Mouse (Mus musculus) v-Abl transformed pro-B cells (cell line): Measurements from ENCODE around the gene Ugt1a5.
"Not testable (repeated sequence)": the region's sequence is repeated elsewhere in the genome, so short reads cannot be mapped to it uniquely, and the experiment has no call there.

Experiments
- in situ Hi-C, 2 experiments: fragments of 400-800 bp; cut with MboI; formaldehyde crosslinking; loops; one replicate each; pipeline ENCODE4 v1.15.1; 2025; ENCODE audit not compliant: unreplicated experiment in 2 of 2

The Ugt1a5 gene

DNA sequence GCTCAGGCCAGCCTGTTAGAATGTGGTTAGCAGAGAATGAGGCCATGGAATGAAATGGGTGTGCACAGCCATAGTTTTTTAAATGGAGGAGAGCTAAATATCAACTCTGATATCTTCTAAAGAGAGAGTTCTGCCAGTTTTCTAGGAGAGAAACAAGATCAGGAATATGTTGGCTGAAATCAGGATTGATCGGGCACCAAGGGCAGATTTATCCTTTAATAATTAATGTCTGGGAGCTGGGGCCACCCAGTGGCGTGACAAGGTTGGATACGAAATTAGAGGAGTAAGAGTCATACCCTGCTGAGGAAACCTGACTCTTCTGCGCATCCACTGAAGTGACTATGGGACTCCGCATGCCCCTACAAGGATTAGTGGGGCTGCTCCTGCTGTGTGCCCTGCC is at the start of gene Ugt1a5:
Ugt1a5 (plus strand) TSS at position 302 of the 400 bp plus-strand sequence.
- in situ Hi-C loops, result no loop called here

GRCm38 (mm10) chr1:88120550-88120949 is 45.3 kb upstream of the Ugt1a5 start:
- in situ Hi-C loops, result loop anchor here in 1 of 2 experiments (25.0 kb wide), 2 partner anchors 358 to 658 kb away; partner anchors contain the start of genes Atg16l1 and Snorc

GRCm38 (mm10) chr1:88121521-88121920 is 44.3 kb upstream of the Ugt1a5 start:
- in situ Hi-C loops, result loop anchor here in 1 of 2 experiments (25.0 kb wide), 2 partner anchors 359 to 659 kb away; partner anchors contain the start of genes Atg16l1 and Snorc

- in situ Hi-C loops, result loop anchor here in 1 of 2 experiments (25.0 kb wide), 2 partner anchors 364 to 689 kb away; partner anchors contain the start of gene Atg16l1
Observed at GRCm38 (mm10) chr1:88125827-88126360, 39.9 kb upstream of the Ugt1a5 start.

DNA sequence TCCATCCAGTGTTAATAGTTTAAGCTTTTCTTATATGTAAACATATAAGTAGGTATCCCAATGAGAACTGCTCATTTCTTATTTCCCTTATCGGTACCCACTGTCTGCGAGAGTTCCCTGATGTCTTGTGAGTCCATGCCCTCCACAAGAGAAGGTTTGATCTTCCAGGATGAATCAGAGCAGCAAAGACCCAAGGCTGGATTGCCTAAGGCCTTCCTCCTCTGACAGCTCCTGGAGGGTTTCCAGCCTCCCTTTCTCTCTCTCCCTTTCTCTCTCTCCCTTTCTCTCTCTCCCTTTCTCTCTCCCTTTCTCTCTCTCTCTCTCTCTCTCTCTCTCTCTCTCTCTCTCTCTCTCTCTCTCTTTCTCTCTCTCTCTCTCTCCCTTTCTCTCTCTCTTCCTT is 36.7 kb upstream of the Ugt1a5 start:
- in situ Hi-C loops, result loop anchor here in 1 of 2 experiments (25.0 kb wide), 2 partner anchors 367 to 692 kb away; partner anchors contain the start of gene Atg16l1

GRCm38 (mm10) chr1:88130223-88130622 is 35.6 kb upstream of the Ugt1a5 start:
- in situ Hi-C loops, result loop anchor here in 1 of 2 experiments (25.0 kb wide), 2 partner anchors 368 to 693 kb away; partner anchors contain the start of gene Atg16l1

GRCm38 (mm10) chr1:88133908-88134456 is 31.8 kb upstream of the Ugt1a5 start:
- in situ Hi-C loops, result loop anchor here in 1 of 2 experiments (25.0 kb wide), 2 partner anchors 372 to 697 kb away; partner anchors contain the start of gene Atg16l1

DNA sequence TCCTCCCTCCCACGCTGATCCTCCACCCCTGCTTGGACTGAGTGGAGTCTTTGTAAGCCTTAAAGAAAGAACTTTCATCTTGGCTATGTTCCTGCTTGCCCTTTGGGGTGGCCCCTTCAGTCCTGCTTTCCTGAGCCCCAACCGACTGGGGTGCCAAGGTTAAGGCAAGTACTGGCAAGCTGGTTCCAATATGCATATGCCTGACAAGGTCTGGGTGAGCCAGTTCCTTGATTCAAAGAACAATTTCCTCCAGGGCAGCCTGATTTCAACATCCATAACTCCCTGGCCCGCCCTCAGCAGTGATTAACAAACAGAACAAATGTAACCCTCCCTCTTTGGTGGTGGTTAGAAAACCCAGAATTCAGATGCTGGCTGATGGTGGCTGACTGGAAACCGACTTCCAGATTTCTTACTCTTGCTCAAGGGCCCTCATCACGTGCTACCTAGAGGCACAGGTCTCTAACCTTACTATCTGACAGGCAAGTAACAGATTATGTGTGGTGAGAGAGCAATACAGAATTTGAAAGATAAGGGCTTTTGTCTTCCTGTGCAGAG is 31.3 kb upstream of the Ugt1a5 start, which contains the start of gene Ugt1a6a:
Ugt1a6a (plus strand) TSS at position 353 of the 555 bp plus-strand sequence.
- in situ Hi-C loops, result loop anchor here in 1 of 2 experiments (25.0 kb wide), 2 partner anchors 372 to 697 kb away; partner anchors contain the start of gene Atg16l1

GRCm38 (mm10) chr1:88135229-88135904 is 30.4 kb upstream of the Ugt1a5 start:
- in situ Hi-C loops, result loop anchor here in 1 of 2 experiments (25.0 kb wide), 2 partner anchors 373 to 698 kb away; partner anchors contain the start of gene Atg16l1

DNA sequence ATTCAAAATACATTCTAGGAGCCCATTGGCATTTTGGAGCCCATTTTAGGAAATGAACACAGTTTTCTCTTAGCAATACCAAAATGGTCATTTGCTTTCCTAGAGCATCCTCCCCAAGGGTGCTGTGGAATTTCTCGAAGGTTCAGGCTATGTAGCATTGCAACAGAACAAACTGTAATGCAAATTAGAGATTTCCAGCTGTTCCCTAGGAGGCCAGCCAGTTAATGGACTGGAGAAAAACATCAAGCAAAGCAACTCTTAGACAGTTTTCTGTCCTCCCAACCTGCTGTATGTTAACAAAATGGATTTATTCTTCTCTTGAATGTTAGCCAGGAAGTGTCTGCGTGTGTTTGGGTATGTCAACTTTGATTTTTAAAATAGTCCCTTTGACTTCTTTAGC is 29.2 kb upstream of the Ugt1a5 start:
- in situ Hi-C loops, result loop anchor here in 1 of 2 experiments (25.0 kb wide), 2 partner anchors 374 to 699 kb away; partner anchors contain the start of gene Atg16l1

GRCm38 (mm10) chr1:88137264-88137663 is 28.5 kb upstream of the Ugt1a5 start:
- in situ Hi-C loops, result loop anchor here in 1 of 2 experiments (25.0 kb wide), 2 partner anchors 375 to 700 kb away; partner anchors contain the start of gene Atg16l1

GRCm38 (mm10) chr1:88138145-88138544 is 27.7 kb upstream of the Ugt1a5 start:
- in situ Hi-C loops, result loop anchor here in 1 of 2 experiments (25.0 kb wide), 2 partner anchors 376 to 701 kb away; partner anchors contain the start of gene Atg16l1

GRCm38 (mm10) chr1:88140492-88140891 is 25.3 kb upstream of the Ugt1a5 start:
- in situ Hi-C loops, result loop anchor here in 1 of 2 experiments (10.0 to 25.0 kb wide), 3 partner anchors 144 to 703 kb away; partner anchors contain the start of gene Atg16l1

GRCm38 (mm10) chr1:88143966-88144675 is 21.7 kb upstream of the Ugt1a5 start:
- in situ Hi-C loops, result loop anchor here in 1 of 2 experiments (10.0 to 25.0 kb wide), 3 partner anchors 141 to 707 kb away; partner anchors contain the start of gene Atg16l1

DNA sequence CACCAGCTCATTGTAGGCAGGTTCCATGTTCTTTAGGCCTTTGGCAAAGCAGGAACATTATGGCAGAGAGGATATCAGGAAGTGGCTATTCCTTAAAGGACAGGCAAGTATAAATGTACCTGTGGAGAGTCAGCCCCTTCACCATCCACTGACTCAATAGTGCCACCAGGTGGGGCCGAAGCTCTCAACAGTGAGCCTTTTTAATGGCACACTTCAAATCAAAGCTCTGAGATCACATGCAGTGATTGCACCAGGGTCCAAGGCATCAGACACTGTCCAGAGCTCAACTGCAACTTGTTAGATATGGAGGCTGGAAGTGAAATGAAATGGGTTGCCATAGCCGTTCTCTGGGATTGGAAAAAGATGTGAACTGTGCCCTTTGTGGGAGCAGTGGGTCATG is 20.5 kb upstream of the Ugt1a5 start:
- in situ Hi-C loops, result loop anchor here in 1 of 2 experiments (10.0 to 25.0 kb wide), 3 partner anchors 140 to 708 kb away; partner anchors contain the start of gene Atg16l1

GRCm38 (mm10) chr1:88150133-88150532 is 15.7 kb upstream of the Ugt1a5 start:
- in situ Hi-C loops, result loop anchor here in 1 of 2 experiments (5.0 kb wide), 1 partner anchor 132 kb away; no protein-coding TSS in a partner anchor

GRCm38 (mm10) chr1:88158430-88158829 is 7.4 kb upstream of the Ugt1a5 start:
- in situ Hi-C loops, result no loop called here

- in situ Hi-C loops, result not testable (repeated sequence)
Observed at GRCm38 (mm10) chr1:88172190-88172589, 6.4 kb downstream of the Ugt1a5 start.

- in situ Hi-C loops, result no loop called here
Observed at GRCm38 (mm10) chr1:88179657-88180056, 13.8 kb downstream of the Ugt1a5 start.
